Mouse (Mus musculus) intestine, postnatal 0 days (tissue): ENCODE results near the gene Calr. TPM values are rescaled to one million over a fixed set of nuclear protein-coding genes. Genes with fewer than 3 reads are reported as not detected.
"Not testable (repeated sequence)": the region's sequence is repeated elsewhere in the genome, so short reads cannot be mapped to it uniquely, and the experiment has no call there.

Source experiments
- ATAC-seq: fragments of 200-750 bp; cut with Nextera tagmentation; 2 replicates; pipeline ENCODE4 v1.8.0; 2017; ENCODE audit warnings: mild to moderate bottlenecking, moderate TSS enrichment, moderate library complexity
- H3K27ac ChIP-seq: fragments of 300-500 bp; sonication (generic); 2 replicates; pipeline ENCODE4 v1.5.1; 2014; ENCODE audit warnings: mild to moderate bottlenecking, low read depth, low read length, moderate library complexity
- H3K27me3 ChIP-seq: fragments of 300-500 bp; sonication (generic); replicated peaks from 2 replicates; pipeline ENCODE4 v1.6.1; 2014; ENCODE audit warnings: low read length, mixed read lengths; ENCODE audit not compliant: control insufficient read depth, insufficient read depth
- H3K36me3 ChIP-seq: fragments of 300-500 bp; sonication (generic); 2 replicates; pipeline ENCODE4 v1.6.1; 2014; ENCODE audit warnings: mild to moderate bottlenecking, moderate library complexity; ENCODE audit not compliant: control insufficient read depth, insufficient read depth
- H3K4me1 ChIP-seq: fragments of 300-500 bp; sonication (generic); replicated peaks from 2 replicates; pipeline ENCODE4 v1.6.1; 2014; ENCODE audit warnings: antibody characterized with exemption, low read length, mixed read lengths; ENCODE audit not compliant: control insufficient read depth, insufficient read depth
- H3K4me2 ChIP-seq: fragments of 300-500 bp; sonication (generic); replicated peaks from 2 replicates; pipeline ENCODE4 v1.6.1; 2014; ENCODE audit warnings: low read depth, mild to moderate bottlenecking, moderate library complexity
- H3K4me3 ChIP-seq: fragments of 300-500 bp; sonication (generic); 2 replicates; pipeline ENCODE4 v1.5.1; 2014; ENCODE audit warnings: low read depth, low read length
- H3K9ac ChIP-seq: fragments of 300-500 bp; sonication (generic); 2 replicates; pipeline ENCODE4 v1.6.1; 2014; ENCODE audit warnings: mild to moderate bottlenecking, low read depth, low read length
- H3K9me3 ChIP-seq: fragments of 300-500 bp; sonication (generic); 2 replicates; pipeline ENCODE4 v1.6.1; 2016; ENCODE audit warnings: mixed run types; ENCODE audit not compliant: control insufficient read depth
- CTCF ChIP-seq: sonication (generic); IDR thresholded peaks from 2 replicates; pipeline ENCODE4 v1.5.1; 2016; ENCODE audit warnings: low read depth, mild to moderate bottlenecking, control low read depth, antibody characterized with exemption, moderate library complexity
- WGBS: fragments of 180-500 bp; shearing (Covaris S2); extraction: QIAGEN DNeasy Blood & Tissue Kit; methylation state at CpG from one replicate; pipeline ENCODE4 v1.1.7; 2014; 5-methylcytosine and 5-hydroxymethylcytosine counted together
- polyA plus RNA-seq: library from polyadenylated mRNA; unstranded; fragments of >200 nt; fragmentation: Nextera tagmentation; extraction: Ambion mirVana; gene quantifications from 2 replicates; pipeline ENCODE4 v1.2.1, GENCODE M21; 2015

The Calr gene
- polyA plus RNA-seq, 1 experiment from 2014 or later = 507 TPM

GRCm38 (mm10) chr8:84834002-84834865, 12.5 kb downstream of the Calr start:
- no peak for TF ChIP-seq CTCF
- H3K27ac ChIP-seq = no peak overlapping the region

GRCm38 (mm10) chr8:84832759-84833742, 13.7 kb downstream of the Calr start:
- TF ChIP-seq CTCF = peak; percentile 49
- Histone ChIP-seq H3K4me1 (no peaks in the 10 kb centered on the region), H3K4me2 (peak overlapping the region; percentile 87), H3K27ac (no peak overlapping the region; the same call in 1 of the 2 replicates), H3K27me3 (no peaks in the 10 kb centered on the region), H3K9ac (peak overlapping the region; percentile 83), H3K9me3 (no peaks in the 10 kb centered on the region), H3K4me3 (peak overlapping the region; percentile 93), H3K36me3 (peaks cover 41% of the 10 kb centered on the region)
- no peak for ATAC-seq
- 40% methylated on average over 10 of the region's 10 CpGs for whole genome bisulfite sequencing

More at GRCm38 (mm10) chr8:84834002-84834865, 12.5 kb downstream of the Calr start:
- no peaks in the 10 kb centered on the region for H3K27me3 ChIP-seq
- no peaks in the 10 kb centered on the region for H3K4me1 ChIP-seq
- no peak overlapping the region for H3K4me2 ChIP-seq
- H3K9me3 ChIP-seq = no peaks in the 10 kb centered on the region
- no peak overlapping the region; the same call in 1 of the 2 replicates for H3K9ac ChIP-seq
- no peak for ATAC-seq
- H3K4me3 ChIP-seq = no peak overlapping the region
- 80% methylated on average over 19 of the region's 19 CpGs for WGBS
- H3K36me3 ChIP-seq = peaks cover 47% of the 10 kb centered on the region

GRCm38 (mm10) chr8:84832034-84832717, 14.6 kb downstream of the Calr start:
- no peaks in the 10 kb centered on the region for H3K4me1 ChIP-seq
- no peaks in the 10 kb centered on the region for H3K27me3 ChIP-seq
- WGBS = 1% methylated on average over 57 of the region's 59 CpGs
- H3K9me3 ChIP-seq = no peaks in the 10 kb centered on the region
- peak overlapping the region; percentile 93 for H3K4me3 ChIP-seq
- peak; percentile 76 for ATAC-seq
- peak overlapping the region; percentile 87 for H3K4me2 ChIP-seq
- H3K36me3 ChIP-seq = peaks cover 32% of the 10 kb centered on the region
- peak overlapping the region; percentile 71 for H3K27ac ChIP-seq
- H3K9ac ChIP-seq = peak overlapping the region; percentile 83
- TF ChIP-seq CTCF = no peak

GRCm38 (mm10) chr8:84831490-84831889, 15.2 kb downstream of the Calr start, which contains the start of gene Gadd45gip1:
TSS of gene Gadd45gip1 (plus strand) at chr8:84831522.
- 60% methylated on average over 11 of the region's 11 CpGs for WGBS
- no peak for ATAC-seq
- Histone ChIP-seq H3K27ac (peak within 1 kb of the TSS; percentile 71), H3K9ac (peak within 1 kb of the TSS; percentile 83), H3K36me3 (peaks cover 26% of the 10 kb centered on the region), H3K4me2 (peak within 1 kb of the TSS; percentile 87), H3K4me3 (peak within 1 kb of the TSS; percentile 93), H3K9me3 (no peaks in the 10 kb centered on the region), H3K27me3 (no peaks in the 10 kb centered on the region), H3K4me1 (no peaks in the 10 kb centered on the region)
- peak; percentile 40 for TF ChIP-seq CTCF

GRCm38 (mm10) chr8:84826518-84826917, 20.2 kb downstream of the Calr start:
- H3K36me3 ChIP-seq, H3K27ac ChIP-seq, ATAC-seq, H3K9ac ChIP-seq, H3K27me3 ChIP-seq, H3K4me1 ChIP-seq, H3K9me3 ChIP-seq, H3K4me2 ChIP-seq, H3K4me3 ChIP-seq: not testable (repeated sequence)
- WGBS = 73% methylated on average over 1 of the region's 2 CpGs
